Mouse (Mus musculus) heart, embryonic 11.5 days (tissue): ENCODE results near the gene Guk1. TPM values are rescaled to one million over a fixed set of nuclear protein-coding genes. Genes with fewer than 3 reads are reported as not detected.
"Not testable (repeated sequence)": the region's sequence is repeated elsewhere in the genome, so short reads cannot be mapped to it uniquely, and the experiment has no call there.

ENCODE experiments used
- ATAC-seq: fragments of 200-750 bp; cut with Nextera tagmentation; replicated peaks from 2 replicates; pipeline ENCODE4 v1.8.0; 2017; ENCODE audit warnings: moderate library complexity; ENCODE audit not compliant: insufficient number of reproducible peaks, low FRiP score, low TSS enrichment
- H3K27ac ChIP-seq: fragments of 300-500 bp; sonication (generic); 2 replicates; pipeline ENCODE4 v1.5.1; 2014; ENCODE audit warnings: mild to moderate bottlenecking, low read depth, low read length
- H3K27me3 ChIP-seq: fragments of 300-500 bp; sonication (generic); 2 replicates; pipeline ENCODE4 v1.6.1; 2014; ENCODE audit warnings: mild to moderate bottlenecking, low read length, mixed read lengths; ENCODE audit not compliant: control insufficient read depth, insufficient read depth
- H3K36me3 ChIP-seq: fragments of 300-500 bp; sonication (generic); 2 replicates; pipeline ENCODE4 v1.6.1; 2014; ENCODE audit warnings: mild to moderate bottlenecking, low read length, moderate library complexity, mixed read lengths; ENCODE audit not compliant: control insufficient read depth, insufficient read depth
- H3K4me1 ChIP-seq: fragments of 300-500 bp; sonication (generic); 2 replicates; pipeline ENCODE4 v1.6.1; 2014; ENCODE audit warnings: low read length; ENCODE audit not compliant: control insufficient read depth, insufficient read depth
- H3K4me2 ChIP-seq: fragments of 300-500 bp; sonication (generic); 2 replicates; pipeline ENCODE4 v1.6.1; 2014; ENCODE audit warnings: mild to moderate bottlenecking, moderate library complexity
- H3K4me3 ChIP-seq: fragments of 300-500 bp; sonication (generic); 2 replicates; pipeline ENCODE4 v1.5.1; 2014; ENCODE audit warnings: low read depth, low read length
- H3K9ac ChIP-seq: fragments of 300-500 bp; sonication (generic); 2 replicates; pipeline ENCODE4 v1.6.1; 2014; ENCODE audit warnings: mild to moderate bottlenecking, low read depth, low read length, moderate library complexity
- H3K9me3 ChIP-seq: fragments of 300-500 bp; sonication (generic); replicated peaks from 2 replicates; pipeline ENCODE4 v1.6.1; 2016; ENCODE audit warnings: low read length; ENCODE audit not compliant: control insufficient read depth
- WGBS: fragments of 180-500 bp; shearing (Covaris S2); extraction: QIAGEN DNeasy Blood & Tissue Kit; methylation state at CpG from one replicate; pipeline ENCODE4 v1.1.7; 2014; ENCODE audit not compliant: insufficient replicate concordance; 5-methylcytosine and 5-hydroxymethylcytosine counted together
- polyA plus RNA-seq: library from polyadenylated mRNA; unstranded; fragments of >200 nt; fragmentation: Nextera tagmentation; extraction: Ambion mirVana; gene quantifications from 2 replicates; pipeline ENCODE4 v1.2.1, GENCODE M21; 2014

Gene Guk1
- polyA plus RNA-seq, 1 experiment from 2014 or later: 125 TPM

- Histone ChIP-seq H3K4me1 (peaks cover 26% of the 10 kb centered on the region), H3K27ac (no peak overlapping the region), H3K4me3 (no peak overlapping the region), H3K36me3 (0 out of 2 replicates have a peak, but pooled peaks cover 8% of the 10 kb centered on the region), H3K4me2 (no peak overlapping the region), H3K9me3 (no peaks in the 10 kb centered on the region), H3K9ac (no peak overlapping the region), H3K27me3 (no peaks in the 10 kb centered on the region)
- ATAC-seq: no peak
- WGBS: 77% methylated on average over 4 of the region's 4 CpGs
Observed at GRCm38 (mm10) chr11:59218389-59218998, 26.5 kb upstream of the Guk1 start.

GRCm38 (mm10) chr11:59216955-59217354 is 24.9 kb upstream of the Guk1 start:
- ATAC-seq: no peak
- Histone ChIP-seq H3K4me2 (no peak overlapping the region), H3K27ac (no peak overlapping the region), H3K9me3 (no peaks in the 10 kb centered on the region), H3K36me3 (peaks cover 11% of the 10 kb centered on the region; the same call in 1 of the 2 replicates), H3K4me1 (peaks cover 15% of the 10 kb centered on the region), H3K27me3 (no peaks in the 10 kb centered on the region), H3K4me3 (no peak overlapping the region), H3K9ac (no peak overlapping the region)
- 70% methylated on average over 3 of the region's 3 CpGs for WGBS

- Histone ChIP-seq H3K4me1 (peaks cover 11% of the 10 kb centered on the region), H3K27me3 (no peaks in the 10 kb centered on the region), H3K36me3 (peaks cover 18% of the 10 kb centered on the region), H3K4me3 (no peak overlapping the region), H3K9ac (no peak overlapping the region), H3K9me3 (no peaks in the 10 kb centered on the region), H3K27ac (no peak overlapping the region), H3K4me2 (no peak overlapping the region)
- 90% methylated on average over 12 of the region's 12 CpGs for WGBS
- ATAC-seq: no peak
Observed at GRCm38 (mm10) chr11:59212892-59213494, 21.0 kb upstream of the Guk1 start.

- 68% methylated on average over 12 of the region's 12 CpGs for WGBS
- H3K4me3 ChIP-seq, H3K27me3 ChIP-seq, H3K9ac ChIP-seq, H3K27ac ChIP-seq, H3K9me3 ChIP-seq, H3K4me2 ChIP-seq, ATAC-seq: not testable (repeated sequence)
- peaks cover 18% of the 10 kb centered on the region for H3K36me3 ChIP-seq
- peaks cover 11% of the 10 kb centered on the region for H3K4me1 ChIP-seq
Observed at GRCm38 (mm10) chr11:59212320-59212719, 20.3 kb upstream of the Guk1 start.

- ATAC-seq, H3K27me3 ChIP-seq, H3K4me2 ChIP-seq, H3K9ac ChIP-seq, H3K4me1 ChIP-seq, H3K27ac ChIP-seq, H3K4me3 ChIP-seq, H3K9me3 ChIP-seq: not testable (repeated sequence)
- WGBS: 89% methylated on average over 8 of the region's 9 CpGs
- H3K36me3 ChIP-seq: peaks cover 18% of the 10 kb centered on the region
Observed at GRCm38 (mm10) chr11:59211561-59211960, 19.5 kb upstream of the Guk1 start.

- WGBS: 83% methylated on average over 4 of the region's 4 CpGs
- H3K4me3 ChIP-seq: no peak overlapping the region
- peaks cover 8% of the 10 kb centered on the region for H3K4me1 ChIP-seq
- no peaks in the 10 kb centered on the region for H3K9me3 ChIP-seq
- no peaks in the 10 kb centered on the region for H3K27me3 ChIP-seq
- H3K36me3 ChIP-seq: peaks cover 19% of the 10 kb centered on the region
- no peak for ATAC-seq
- no peak overlapping the region for H3K4me2 ChIP-seq
- H3K27ac ChIP-seq: no peak overlapping the region
- no peak overlapping the region for H3K9ac ChIP-seq
Observed at GRCm38 (mm10) chr11:59210020-59210419, 18.0 kb upstream of the Guk1 start.

GRCm38 (mm10) chr11:59209580-59209979 is 17.6 kb upstream of the Guk1 start:
- ATAC-seq: no peak
- peak overlapping the region; percentile 93 for H3K27ac ChIP-seq
- WGBS: 77% methylated on average over 5 of the region's 5 CpGs
- peaks cover 19% of the 10 kb centered on the region for H3K36me3 ChIP-seq
- peak overlapping the region; percentile 67 for H3K4me2 ChIP-seq
- H3K9ac ChIP-seq: no peak overlapping the region
- H3K4me3 ChIP-seq: peak overlapping the region; percentile 83; the same call in 1 of the 2 replicates
- peaks cover 8% of the 10 kb centered on the region for H3K4me1 ChIP-seq
- H3K9me3 ChIP-seq: no peaks in the 10 kb centered on the region
- H3K27me3 ChIP-seq: no peaks in the 10 kb centered on the region

- ATAC-seq: peak; percentile 53; the same call in 1 of the 2 replicates
- H3K9me3 ChIP-seq: no peaks in the 10 kb centered on the region
- H3K4me2 ChIP-seq: peak overlapping the region; percentile 67
- H3K4me1 ChIP-seq: peaks cover 8% of the 10 kb centered on the region
- peaks cover 19% of the 10 kb centered on the region for H3K36me3 ChIP-seq
- no peaks in the 10 kb centered on the region for H3K27me3 ChIP-seq
- peak overlapping the region; percentile 93 for H3K27ac ChIP-seq
- WGBS: 9% methylated on average over 18 of the region's 18 CpGs
- peak overlapping the region; percentile 83 for H3K4me3 ChIP-seq
- peak overlapping the region; percentile 91 for H3K9ac ChIP-seq
Observed at GRCm38 (mm10) chr11:59209003-59209441, 17.0 kb upstream of the Guk1 start.
